Mouse (Mus musculus) c-Kit-positive CD71-positive TER-119-positive erythroid progenitor cells, embryonic 14.5 days (primary cell): Measurements from ENCODE around the gene Cldn7.
"Not testable (repeated sequence)": the region's sequence is repeated elsewhere in the genome, so short reads cannot be mapped to it uniquely, and the experiment has no call there.

Source experiments
- DNase-seq: peaks from one replicate; pipeline ENCODE4 v3.0.0-alpha.2; 2013; ENCODE audit warnings: low spot score

The Cldn7 gene

GRCm38 (mm10) chr11:70015677-70016076 lies 51.1 kb downstream of the Cldn7 start:
- DNase-seq: no peak

GRCm38 (mm10) chr11:70016177-70016576 lies 51.6 kb downstream of the Cldn7 start:
- DNase-seq: not testable (repeated sequence)

GRCm38 (mm10) chr11:70016669-70017068 lies 52.1 kb downstream of the Cldn7 start, which contains the start of gene Dlg4:
Gene Dlg4 (plus strand): TSS chr11:70016942.
- DNase-seq: no peak

- DNase-seq: no peak
Observed at GRCm38 (mm10) chr11:70017199-70017767, 52.7 kb downstream of the Cldn7 start.
